Mouse (Mus musculus) midbrain, postnatal 0 days (tissue): ENCODE data around the gene Gprin3. TPM values are rescaled to one million over a fixed set of nuclear protein-coding genes. Genes with fewer than 3 reads are reported as not detected.
A peak's percentile ranks its signal among the peaks of the same experiment; 100 is the strongest.

Experiments
- ATAC-seq: fragments of 200-750 bp; cut with Nextera tagmentation; 2 replicates; pipeline ENCODE4 v1.8.0; 2017; ENCODE audit warnings: moderate number of reproducible peaks, mild to moderate bottlenecking, moderate TSS enrichment, moderate library complexity; ENCODE audit not compliant: low FRiP score
- DNase-seq: peaks from one replicate; pipeline ENCODE4 v3.0.0-alpha.2; 2015; ENCODE audit warnings: low spot score
- H3K27ac ChIP-seq: fragments of 300-500 bp; sonication (generic); 2 replicates; pipeline ENCODE4 v1.5.1; 2014; ENCODE audit warnings: low read depth, mild to moderate bottlenecking, low read length, mixed read lengths
- H3K27me3 ChIP-seq: fragments of 300-500 bp; sonication (generic); 2 replicates; pipeline ENCODE4 v1.6.1; 2014; ENCODE audit warnings: low read length, control low read depth, mixed read lengths; ENCODE audit not compliant: insufficient read depth
- H3K36me3 ChIP-seq: fragments of 300-500 bp; sonication (generic); 2 replicates; pipeline ENCODE4 v1.6.1; 2014; ENCODE audit warnings: low read length, control low read depth, mixed read lengths; ENCODE audit not compliant: insufficient read depth
- H3K4me1 ChIP-seq: fragments of 300-500 bp; sonication (generic); 2 replicates; pipeline ENCODE4 v1.6.1; 2014; ENCODE audit warnings: mild to moderate bottlenecking, control low read depth, antibody characterized with exemption, low read length, mixed read lengths; ENCODE audit not compliant: insufficient read depth
- H3K4me2 ChIP-seq: fragments of 300-500 bp; sonication (generic); 2 replicates; pipeline ENCODE4 v1.6.1; 2014; ENCODE audit warnings: low read depth, mild to moderate bottlenecking, low read length, mixed read lengths; ENCODE audit not compliant: poor library complexity, severe bottlenecking
- H3K4me3 ChIP-seq: fragments of 300-500 bp; sonication (generic); 2 replicates; pipeline ENCODE4 v1.5.1; 2014; ENCODE audit warnings: low read depth, mild to moderate bottlenecking, low read length, moderate library complexity
- H3K9ac ChIP-seq: fragments of 300-500 bp; sonication (generic); replicated peaks from 2 replicates; pipeline ENCODE4 v1.6.1; 2014; ENCODE audit warnings: mild to moderate bottlenecking, low read length, moderate library complexity, mixed read lengths; ENCODE audit not compliant: poor library complexity, severe bottlenecking
- H3K9me3 ChIP-seq: fragments of 300-500 bp; sonication (generic); 2 replicates; pipeline ENCODE4 v1.6.1; 2016; ENCODE audit warnings: low read length, control low read depth
- CTCF ChIP-seq: IDR thresholded peaks from 2 replicates; pipeline ENCODE4 v1.5.1; 2016; ENCODE audit warnings: antibody characterized with exemption, mild to moderate bottlenecking
- WGBS: fragments of 180-500 bp; shearing (Covaris S2); extraction: QIAGEN DNeasy Blood & Tissue Kit; methylation state at CpG from one replicate; pipeline ENCODE4 v1.1.7; 2014; 5-methylcytosine and 5-hydroxymethylcytosine counted together
- polyA plus RNA-seq: library from polyadenylated mRNA; unstranded; fragments of >200 nt; fragmentation: Nextera tagmentation; extraction: Ambion mirVana; gene quantifications from 2 replicates; pipeline ENCODE4 v1.2.1, GENCODE M21; 2015
- total RNA-seq: library from RNA; depleted of rRNA; stranded (reverse); fragments of >200 nt; gene quantifications from 2 replicates; pipeline ENCODE4 v1.2.3, GENCODE M21; 2014; rRNA removed

Gprin3 gene
- total RNA-seq (34.3 and 38.8 TPM in 2 replicates), polyA plus RNA-seq (14.3 and 14.6 TPM in 2 replicates)

DNA sequence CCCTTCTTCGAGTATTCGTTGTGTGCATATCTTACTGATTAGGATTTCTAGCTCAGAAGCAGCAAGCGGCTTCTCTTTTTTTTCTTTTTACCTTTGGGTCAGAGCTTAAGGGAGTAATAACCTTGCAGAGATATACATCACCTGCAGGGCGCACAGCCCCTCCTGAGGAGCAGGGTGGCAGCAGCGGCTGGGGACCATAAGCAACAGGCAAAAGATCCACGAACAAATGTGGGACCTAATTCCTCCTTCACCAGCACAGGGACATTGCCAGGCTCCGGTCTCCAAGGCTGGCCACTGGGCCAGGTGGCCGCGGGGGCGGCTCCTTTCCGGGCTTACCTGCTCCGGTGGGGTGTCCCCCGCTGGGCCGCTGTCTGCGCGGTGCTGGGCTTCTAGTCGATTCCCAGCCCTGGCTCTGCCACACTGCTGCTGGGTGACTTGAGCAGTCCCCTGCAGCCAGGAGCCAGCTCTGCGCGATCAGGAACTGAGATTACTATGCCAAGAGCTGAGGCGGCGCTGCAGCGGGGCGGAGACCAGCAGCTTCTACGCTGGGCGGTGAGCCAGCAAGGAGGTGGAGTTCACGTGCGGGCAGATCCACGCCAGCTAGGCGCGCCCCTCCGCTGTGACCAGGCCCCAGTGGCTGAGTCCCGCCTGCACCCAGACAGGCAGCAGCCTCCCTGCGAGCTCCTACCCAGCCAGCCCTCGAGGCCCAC lies at the start of gene Gprin3:
Gene Gprin3 (minus strand): TSS at position 471 of the 710 bp plus-strand sequence.
- no peaks in the 10 kb centered on the region for H3K27me3 ChIP-seq
- ATAC-seq (peak; percentile 90), DNase-seq (peak; percentile 93)
- no peaks in the 10 kb centered on the region for H3K36me3 ChIP-seq
- H3K9me3 ChIP-seq: no peaks in the 10 kb centered on the region
- H3K4me3 ChIP-seq: peak within 1 kb of the TSS; percentile 65
- peak within 1 kb of the TSS; percentile 89 for H3K27ac ChIP-seq
- H3K4me2 ChIP-seq: peak within 1 kb of the TSS; percentile 73
- H3K9ac ChIP-seq: peak within 1 kb of the TSS; percentile 86
- 4% methylated on average over 33 of the region's 34 CpGs for WGBS
- peak; percentile 51 for TF ChIP-seq CTCF
- no peaks in the 10 kb centered on the region for H3K4me1 ChIP-seq

- H3K27ac ChIP-seq: no peak overlapping the region
- no peak for DNase-seq
- ATAC-seq: no peak
- no peak overlapping the region for H3K4me2 ChIP-seq
- no peaks in the 10 kb centered on the region for H3K4me1 ChIP-seq
- no peaks in the 10 kb centered on the region for H3K9me3 ChIP-seq
- no peak overlapping the region for H3K4me3 ChIP-seq
- no peak overlapping the region for H3K9ac ChIP-seq
- no peak for TF ChIP-seq CTCF
- no peaks in the 10 kb centered on the region for H3K27me3 ChIP-seq
- no peaks in the 10 kb centered on the region for H3K36me3 ChIP-seq
Observed at GRCm38 (mm10) chr6:59458861-59459260, 32.8 kb upstream of the Gprin3 start.

DNA sequence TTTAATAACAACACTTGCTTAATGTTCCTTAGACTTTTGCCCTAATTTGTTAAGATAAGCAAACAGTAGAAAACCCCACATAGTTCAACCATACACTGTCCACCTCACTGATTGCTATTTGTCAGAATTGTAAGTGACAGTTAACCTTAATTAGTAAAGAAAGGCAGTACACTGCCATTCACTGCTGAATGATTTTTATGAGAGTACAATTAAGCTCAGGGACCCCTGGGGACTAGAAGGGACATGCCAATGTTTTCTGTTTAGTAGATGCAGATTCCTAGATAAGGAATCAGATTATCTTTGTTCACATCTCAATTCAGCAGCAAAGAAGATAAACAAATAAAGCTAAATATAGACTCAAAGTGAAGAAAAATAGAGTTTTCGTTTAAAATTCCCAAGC lies 30.0 kb upstream of the Gprin3 start:
- 68% methylated on average over 1 of the region's 1 CpGs for WGBS
- Histone ChIP-seq H3K36me3 (no peaks in the 10 kb centered on the region), H3K4me2 (no peak overlapping the region), H3K4me3 (no peak overlapping the region), H3K9me3 (no peaks in the 10 kb centered on the region), H3K9ac (no peak overlapping the region), H3K27me3 (no peaks in the 10 kb centered on the region), H3K27ac (no peak overlapping the region), H3K4me1 (no peaks in the 10 kb centered on the region)
- TF ChIP-seq CTCF: no peak
- DNase-seq: peak; percentile 19
- no peak for ATAC-seq

DNA sequence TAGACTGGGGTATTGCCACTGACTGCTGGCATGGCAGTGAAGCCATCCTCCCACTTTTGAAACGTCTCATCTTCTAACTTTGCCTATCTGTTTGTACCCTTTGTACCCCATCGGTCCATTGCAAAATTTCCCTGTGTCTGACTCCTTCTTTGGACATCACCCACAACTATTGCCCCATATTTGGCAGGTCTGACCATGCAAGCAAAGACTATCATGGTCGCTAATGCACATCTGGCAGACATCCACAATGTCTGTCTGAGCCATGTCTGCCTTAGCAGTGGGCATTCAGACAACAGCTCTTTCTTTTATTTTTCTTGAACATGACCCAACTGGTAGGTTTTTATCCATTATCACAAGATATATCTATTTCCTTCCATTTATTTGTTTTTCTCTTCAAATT lies 25.3 kb upstream of the Gprin3 start:
- DNase-seq: no peak
- H3K27ac ChIP-seq: no peak overlapping the region
- TF ChIP-seq CTCF: no peak
- no peak overlapping the region for H3K9ac ChIP-seq
- ATAC-seq: no peak
- H3K36me3 ChIP-seq: no peaks in the 10 kb centered on the region
- no peaks in the 10 kb centered on the region for H3K9me3 ChIP-seq
- no peaks in the 10 kb centered on the region for H3K4me1 ChIP-seq
- WGBS: 80% methylated on average over 3 of the region's 3 CpGs
- H3K4me2 ChIP-seq: no peak overlapping the region
- no peak overlapping the region for H3K4me3 ChIP-seq
- no peaks in the 10 kb centered on the region for H3K27me3 ChIP-seq

GRCm38 (mm10) chr6:59445101-59445503 lies 19.0 kb upstream of the Gprin3 start:
- DNase-seq: peak; percentile 15

GRCm38 (mm10) chr6:59435906-59436305 lies 9.8 kb upstream of the Gprin3 start:
- Histone ChIP-seq H3K9ac (no peak overlapping the region), H3K27me3 (no peaks in the 10 kb centered on the region), H3K36me3 (no peaks in the 10 kb centered on the region), H3K4me3 (no peak overlapping the region), H3K9me3 (no peaks in the 10 kb centered on the region), H3K27ac (no peak overlapping the region), H3K4me1 (no peaks in the 10 kb centered on the region), H3K4me2 (no peak overlapping the region)
- DNase-seq (peak; percentile 5), ATAC-seq (no peak)
- no peak for TF ChIP-seq CTCF
- 58% methylated on average over 3 of the region's 3 CpGs for WGBS

More at GRCm38 (mm10) chr6:59445101-59445503, 19.0 kb upstream of the Gprin3 start:
- H3K4me2 ChIP-seq: no peak overlapping the region
- no peaks in the 10 kb centered on the region for H3K27me3 ChIP-seq
- H3K4me1 ChIP-seq: no peaks in the 10 kb centered on the region
- H3K9me3 ChIP-seq: no peaks in the 10 kb centered on the region
- H3K9ac ChIP-seq: no peak overlapping the region
- 85% methylated on average over 3 of the region's 3 CpGs for WGBS
- H3K4me3 ChIP-seq: no peak overlapping the region
- TF ChIP-seq CTCF: no peak
- H3K36me3 ChIP-seq: no peaks in the 10 kb centered on the region
- ATAC-seq: no peak
- H3K27ac ChIP-seq: no peak overlapping the region
